Mouse (Mus musculus): Measurements from ENCODE around the gene B3gnt6. TPM values are rescaled to one million over a fixed set of nuclear protein-coding genes. Genes with fewer than 3 reads are reported as not detected.
A peak's percentile ranks its signal among the peaks of the same experiment; 100 is the strongest.

Gene B3gnt6
- polyA plus RNA-seq, 1 experiment from 2014 or later = 0.22 TPM

DNA sequence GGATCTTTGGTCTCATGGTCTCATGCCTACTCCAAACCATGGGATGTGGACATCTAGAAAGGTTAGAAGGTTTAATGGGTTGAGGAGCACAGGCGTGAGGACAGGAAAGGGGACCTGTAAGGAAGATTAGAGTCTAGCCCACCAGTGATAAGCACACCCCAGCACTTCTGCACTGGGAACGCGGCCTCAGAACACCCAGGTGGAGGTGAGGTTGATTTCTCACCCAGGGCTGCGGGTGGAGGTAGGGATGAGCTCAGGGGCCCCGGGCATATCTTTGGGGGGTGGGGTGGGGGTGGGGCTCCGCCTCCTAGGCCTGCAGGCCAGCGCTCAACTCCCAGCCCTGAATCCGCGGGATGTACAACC lies 21.7 kb downstream of the B3gnt6 start:
- DNase-seq (ENCODE audit: low spot score) = no peak

DNA sequence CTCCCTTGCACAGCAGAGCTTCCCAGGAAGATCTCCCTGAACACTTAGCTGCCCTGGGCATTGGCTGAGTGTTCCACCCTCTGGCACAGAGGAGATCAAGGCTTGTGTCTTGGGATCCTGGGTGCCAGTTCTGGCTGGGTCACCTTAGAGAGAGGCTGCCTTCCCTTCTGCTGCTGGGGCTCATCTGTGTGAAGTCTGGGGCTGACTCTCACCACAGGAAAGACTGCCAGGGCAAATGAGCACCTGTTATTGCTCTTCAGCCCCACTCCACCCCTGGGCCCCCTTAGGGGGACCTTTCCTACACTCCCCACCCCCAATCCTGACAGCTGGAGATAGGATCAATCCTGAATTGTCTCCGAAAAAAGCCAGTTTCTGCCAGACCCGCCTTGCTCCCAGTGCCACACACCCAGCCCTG lies 22.2 kb downstream of the B3gnt6 start:
- DNase-seq (ENCODE audit: low spot score) = peak; percentile 47

DNA sequence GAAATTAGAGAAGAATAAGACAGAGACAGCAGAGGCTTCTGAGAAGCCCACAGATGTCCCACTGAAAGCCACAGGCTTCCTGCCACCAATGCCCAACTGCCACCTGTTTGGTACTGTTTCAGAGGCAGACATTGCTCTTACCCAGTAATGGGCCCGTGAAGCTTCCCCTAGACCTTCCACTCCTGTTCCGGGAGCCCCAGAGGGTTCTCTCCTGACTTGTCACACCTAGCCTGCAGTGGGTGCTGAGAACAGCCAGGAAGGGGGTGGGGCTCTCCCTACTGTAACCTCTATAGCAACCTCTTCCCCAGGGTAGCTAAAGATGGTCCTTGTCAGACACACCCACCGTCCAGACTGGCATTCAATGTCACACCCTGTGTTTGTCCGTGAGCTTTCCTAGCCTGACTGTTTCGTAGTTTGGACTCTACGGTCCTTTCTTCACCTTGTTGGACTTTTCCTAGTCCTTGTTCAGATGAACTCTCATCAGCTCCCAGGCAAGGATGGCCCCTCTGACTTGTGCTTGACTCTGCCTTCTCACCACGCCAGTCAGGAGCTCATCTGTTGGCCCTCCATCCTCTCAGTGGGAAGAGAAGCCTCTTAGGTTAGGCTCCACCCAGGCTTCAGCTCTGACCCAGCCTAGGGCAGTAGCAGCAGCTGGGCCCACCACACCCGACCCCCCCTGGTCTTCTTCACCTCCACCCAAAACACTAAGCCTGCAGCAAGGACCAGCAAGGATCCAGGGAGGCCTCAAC lies 22.8 kb downstream of the B3gnt6 start:
- peak; percentile 57 for DNase-seq (ENCODE audit: low spot score)

DNA sequence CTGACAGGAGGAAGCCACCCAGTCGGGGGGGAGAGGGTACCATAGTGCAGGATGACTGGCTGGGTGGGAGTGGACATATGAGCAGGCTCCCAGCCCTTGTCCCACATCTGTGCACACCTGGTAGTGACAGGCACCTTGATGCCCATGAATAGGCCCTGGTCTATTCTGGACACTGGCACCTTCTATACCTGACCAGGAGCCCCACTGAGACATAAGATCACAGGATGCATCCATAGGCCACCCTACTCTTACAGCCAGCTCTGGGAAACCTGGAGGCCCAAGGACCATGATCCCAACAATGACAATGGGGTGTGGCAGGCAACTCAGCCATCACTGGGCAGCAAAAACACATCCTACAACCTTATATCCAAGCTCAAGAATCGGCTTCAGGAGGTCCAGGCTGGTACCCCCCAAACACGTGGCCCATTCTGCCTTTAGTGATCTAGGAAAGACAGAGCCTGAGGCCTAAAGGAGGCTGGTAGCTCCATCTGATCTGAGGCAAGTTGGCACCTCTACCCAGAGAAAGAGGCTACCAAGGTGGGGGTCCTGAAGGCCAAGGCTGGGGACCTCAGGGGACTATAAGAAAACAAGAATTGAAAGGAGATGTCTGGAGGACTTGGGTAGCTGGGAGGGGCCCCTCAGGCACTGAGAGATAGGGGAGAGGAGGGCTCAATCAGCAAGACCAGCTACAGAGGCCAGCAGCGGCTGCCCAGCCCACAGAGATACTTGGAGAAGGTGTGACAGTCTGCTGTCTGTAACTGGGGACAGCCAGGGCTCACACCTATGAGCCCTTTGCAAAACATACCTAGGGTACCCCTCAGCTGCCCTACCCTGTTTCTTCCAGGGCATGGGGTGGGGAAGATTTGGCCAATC lies 24.2 kb downstream of the B3gnt6 start:
- DNase-seq (ENCODE audit: low spot score) = no peak

DNA sequence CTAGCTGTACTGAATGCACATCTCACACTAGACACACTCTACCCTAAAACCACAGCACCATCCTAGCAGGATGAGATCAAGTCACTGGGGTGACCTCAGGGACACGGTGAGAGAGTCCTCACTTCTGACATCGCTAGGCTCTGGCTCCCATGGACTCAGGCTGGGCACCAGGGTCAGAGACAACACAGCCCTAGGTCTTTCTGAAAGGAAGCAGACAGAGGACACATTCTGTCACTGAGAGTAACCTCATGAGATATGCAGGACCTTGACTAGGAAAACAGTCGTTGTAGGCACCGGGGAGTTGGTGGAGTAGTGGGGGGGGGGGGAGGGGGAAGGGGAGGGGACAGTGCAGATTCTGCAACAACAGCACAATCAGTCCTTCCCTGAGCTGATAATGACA lies 25.9 kb downstream of the B3gnt6 start:
- no peak for DNase-seq (ENCODE audit: low spot score)

DNA sequence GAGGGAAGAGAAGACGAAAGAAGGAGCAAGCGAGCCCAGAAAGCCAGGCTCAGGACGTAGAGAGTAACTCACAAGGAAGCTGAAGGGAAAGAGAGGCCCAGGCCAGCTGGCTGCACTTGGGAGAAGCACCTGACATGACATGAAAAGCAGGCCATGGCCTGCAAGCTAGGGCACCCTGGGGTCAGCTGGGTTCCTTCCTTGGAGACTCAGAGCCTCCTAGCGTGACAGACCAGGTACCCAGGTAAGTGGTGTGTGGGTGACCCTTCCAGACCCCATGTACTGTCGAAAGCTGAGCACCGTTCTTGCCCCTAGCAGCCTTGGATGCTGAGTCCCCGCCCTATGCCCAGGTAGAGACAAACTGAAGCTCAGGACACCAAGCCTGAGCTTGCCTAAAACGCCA lies 26.6 kb downstream of the B3gnt6 start:
- no peak for DNase-seq (ENCODE audit: low spot score)

DNA sequence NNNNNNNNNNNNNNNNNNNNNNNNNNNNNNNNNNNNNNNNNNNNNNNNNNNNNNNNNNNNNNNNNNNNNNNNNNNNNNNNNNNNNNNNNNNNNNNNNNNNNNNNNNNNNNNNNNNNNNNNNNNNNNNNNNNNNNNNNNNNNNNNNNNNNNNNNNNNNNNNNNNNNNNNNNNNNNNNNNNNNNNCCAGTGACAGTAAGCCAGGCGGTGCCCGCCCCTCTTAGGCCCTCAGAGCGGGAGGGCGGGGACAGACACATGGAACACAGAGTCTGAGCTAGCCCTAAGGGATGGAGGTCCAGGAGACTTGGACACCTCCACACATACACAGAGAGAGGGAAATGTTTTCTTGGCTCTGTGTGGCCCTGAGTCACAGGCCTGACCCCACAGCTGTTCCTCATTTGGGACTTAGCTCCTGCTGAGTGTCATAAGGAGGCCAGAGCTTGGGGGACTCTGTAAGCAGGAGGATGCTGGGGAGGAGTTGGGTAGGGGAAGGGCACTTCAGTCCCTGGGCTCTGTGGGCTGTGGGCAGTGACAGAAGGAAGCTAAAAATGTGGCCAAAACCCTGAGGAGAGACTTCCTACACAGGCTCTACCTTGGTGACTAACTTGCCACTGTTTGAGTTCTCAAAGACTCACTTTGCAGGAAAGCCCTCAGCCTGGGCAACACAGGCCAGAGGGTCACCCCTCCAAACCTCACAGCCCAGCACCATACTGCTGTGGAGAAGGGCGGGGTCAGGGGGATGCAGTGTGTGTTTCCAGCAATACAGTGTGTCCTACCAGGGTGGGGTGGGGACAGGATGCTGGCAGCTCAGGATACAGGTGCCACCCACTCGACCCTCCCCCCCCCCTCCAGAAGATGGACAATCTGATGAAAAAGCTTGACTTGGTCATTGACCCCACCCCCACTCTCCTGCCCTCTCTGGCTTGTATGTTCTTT lies 27.9 kb downstream of the B3gnt6 start:
- no peak for DNase-seq (ENCODE audit: low spot score)

DNA sequence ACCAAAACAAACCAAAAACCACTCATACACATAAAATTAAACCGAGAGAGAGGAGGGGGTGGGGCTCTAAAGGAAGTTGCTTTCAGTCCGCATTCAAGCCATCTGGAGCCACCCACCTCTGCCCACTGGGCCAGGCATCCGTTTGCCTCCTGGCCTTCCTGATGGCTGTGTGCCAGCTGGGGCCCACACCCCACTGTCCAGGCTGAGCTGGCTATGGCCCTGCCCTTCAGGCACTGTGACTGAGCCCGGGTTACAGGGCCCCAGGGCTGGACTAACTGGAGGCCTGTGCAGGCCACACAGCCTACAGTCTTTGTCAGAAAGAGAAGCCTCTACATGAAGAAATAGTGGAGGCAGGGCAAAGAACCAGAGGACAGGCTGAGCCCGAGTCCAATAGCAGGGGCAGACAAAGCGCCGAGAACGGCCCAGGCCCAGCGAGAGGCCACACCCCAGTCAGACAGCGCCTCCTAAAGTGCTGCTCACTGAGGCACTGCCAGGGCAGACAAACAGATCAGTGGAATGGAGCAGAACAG lies 34.2 kb downstream of the B3gnt6 start:
- no peak for DNase-seq (ENCODE audit: low spot score)

DNA sequence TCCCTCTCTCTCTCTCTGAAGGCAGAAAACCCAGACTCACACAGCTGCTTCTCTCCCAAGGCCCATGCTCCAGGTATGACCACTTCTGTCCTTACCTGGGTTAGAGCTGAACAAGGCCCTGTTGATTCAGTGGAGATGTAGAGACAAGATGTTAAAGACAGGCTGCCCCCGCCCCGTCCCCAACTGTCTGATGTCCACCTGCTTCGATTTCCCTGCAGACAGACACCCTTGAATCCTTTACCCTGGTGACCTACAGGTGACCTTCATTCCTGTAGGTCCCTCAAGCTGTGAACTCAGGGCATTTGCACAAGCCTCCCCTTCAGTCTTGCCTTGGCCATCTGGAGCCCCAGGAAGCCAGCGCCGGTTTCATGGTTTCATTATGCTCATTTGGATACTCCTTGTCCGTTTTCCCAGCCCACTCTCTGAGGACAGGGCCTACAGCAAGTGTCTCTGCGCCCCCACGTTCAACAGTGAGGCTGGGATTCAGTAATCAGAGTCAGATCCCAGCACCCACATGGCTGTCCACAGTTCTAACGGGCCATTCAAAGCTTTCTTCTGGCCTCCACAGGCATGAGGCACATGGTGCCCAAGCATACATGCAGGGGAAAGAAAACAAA lies 34.8 kb downstream of the B3gnt6 start:
- DNase-seq (ENCODE audit: low spot score) = no peak

DNA sequence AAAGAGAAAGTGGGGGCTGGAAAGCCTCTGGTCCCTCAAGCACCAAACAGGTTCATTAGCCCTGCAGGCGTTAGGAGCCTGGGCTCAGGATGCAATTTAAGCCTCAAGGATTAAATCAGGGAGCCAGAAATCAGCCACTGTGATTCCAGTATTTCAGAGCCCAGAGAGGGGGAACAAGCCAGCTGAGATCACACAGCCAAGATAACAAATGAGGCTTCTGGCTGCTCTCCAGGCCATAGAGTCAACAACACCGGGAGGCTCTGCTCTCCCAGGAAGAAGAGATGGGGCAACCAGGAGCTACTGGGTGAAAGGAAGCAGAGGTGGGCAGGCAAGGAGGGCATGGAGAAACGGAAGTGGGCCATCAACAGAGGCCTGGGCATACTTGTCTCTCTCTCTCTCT lies 35.6 kb downstream of the B3gnt6 start:
- DNase-seq (ENCODE audit: low spot score) = no peak

DNA sequence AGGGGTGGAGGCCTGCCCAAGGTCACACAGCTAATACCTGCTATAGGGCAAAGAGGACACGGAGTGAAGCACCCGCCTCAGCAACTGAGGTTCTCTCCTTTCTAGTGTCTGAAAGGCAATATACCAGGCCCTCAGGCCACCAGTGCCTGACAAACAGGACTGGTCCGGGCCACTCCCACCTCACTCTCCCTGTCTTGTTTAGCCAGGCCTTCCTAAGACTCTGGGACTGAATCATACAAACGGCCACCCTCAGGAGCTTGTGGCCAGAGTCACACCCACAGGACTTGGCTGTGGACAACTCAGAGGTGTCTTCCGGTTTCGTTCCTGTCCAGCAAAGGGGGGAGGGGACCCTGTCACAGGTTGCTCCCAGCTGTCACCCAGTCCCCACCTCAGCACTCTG lies 37.0 kb downstream of the B3gnt6 start:
- DNase-seq (ENCODE audit: low spot score) = no peak

DNA sequence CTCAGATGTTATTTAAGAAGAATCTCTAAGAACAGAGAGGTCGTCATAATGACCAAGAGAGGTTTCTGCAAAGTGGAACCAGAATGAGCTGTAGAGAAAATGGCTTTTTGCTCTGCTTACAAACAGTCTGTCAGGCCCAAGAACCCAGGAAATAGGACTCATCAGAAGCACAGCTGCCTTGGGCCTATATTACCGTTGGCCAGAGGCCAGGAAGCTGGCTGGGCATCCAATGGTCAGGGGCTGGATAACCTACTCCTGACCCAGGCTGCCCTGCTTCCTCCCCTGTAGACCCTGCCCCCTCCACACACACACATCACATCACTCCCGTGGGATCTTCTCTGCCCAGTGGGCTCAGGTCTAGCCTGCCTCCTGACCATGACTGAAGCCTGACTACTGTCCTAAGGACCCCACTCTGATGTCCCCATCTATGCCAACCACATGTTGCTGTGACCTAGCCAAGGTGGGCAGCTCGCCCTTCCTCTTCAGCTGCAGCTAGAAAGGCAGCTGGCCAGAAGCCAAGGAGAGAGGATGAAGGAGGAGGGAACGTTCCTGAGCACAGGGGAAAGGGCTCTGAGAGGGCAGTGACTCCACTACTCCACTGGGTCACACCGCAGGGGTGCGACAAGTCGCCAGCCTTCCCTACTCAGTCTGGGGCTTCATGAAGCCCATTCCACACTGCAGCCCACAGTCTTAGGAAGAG lies 39.1 kb downstream of the B3gnt6 start:
- no peak for DNase-seq (ENCODE audit: low spot score)

DNA sequence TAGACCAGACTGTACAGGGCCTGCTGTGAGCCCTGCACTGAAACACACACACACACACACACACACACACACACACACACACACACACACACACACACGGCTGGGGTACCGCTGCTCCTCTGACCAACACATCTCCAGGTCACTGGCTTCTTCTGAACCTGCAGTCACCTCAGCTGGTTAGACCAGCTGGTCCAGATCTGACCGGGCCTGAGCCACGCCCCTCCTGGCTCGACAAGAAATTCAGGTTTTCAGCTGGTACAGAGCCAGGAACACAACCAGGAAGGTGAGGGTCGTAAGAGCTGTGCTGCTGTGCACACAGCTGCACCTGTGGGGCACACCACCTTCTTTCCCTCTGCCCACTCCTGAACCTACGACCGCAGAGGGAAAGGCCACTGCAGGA lies 40.8 kb downstream of the B3gnt6 start:
- no peak for DNase-seq (ENCODE audit: low spot score)

DNA sequence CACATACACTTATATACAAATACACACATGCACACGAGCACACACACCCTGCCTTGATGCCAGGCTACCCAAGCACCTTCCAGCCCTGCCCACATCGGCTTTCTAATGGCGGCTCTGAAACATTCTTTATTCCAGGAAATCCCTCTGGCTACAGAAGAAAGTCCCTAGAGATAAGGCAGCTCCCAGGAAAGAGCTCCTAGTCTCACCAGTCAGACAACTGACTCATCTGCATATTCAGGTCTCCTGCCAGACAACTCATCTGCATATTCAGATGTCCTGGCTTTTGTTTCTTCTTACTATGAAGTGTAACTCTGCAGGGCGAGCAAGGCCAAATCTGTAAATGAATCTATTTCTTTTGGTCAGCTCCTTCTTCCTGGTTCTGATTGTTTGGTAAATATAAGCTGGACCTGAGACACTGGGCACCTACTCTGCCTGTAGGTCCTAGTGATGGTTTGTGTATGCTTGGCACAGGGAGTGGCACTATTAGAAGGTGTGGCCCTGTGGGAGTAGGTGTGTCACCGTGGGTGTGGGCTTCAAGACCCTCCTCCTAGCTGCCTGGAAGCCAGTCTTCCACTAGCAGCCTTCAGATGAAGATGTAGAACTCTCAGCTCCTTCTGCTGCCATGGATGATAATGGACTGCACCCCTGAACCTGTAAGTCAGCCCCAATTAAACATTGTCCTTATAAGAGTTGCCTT lies 41.5 kb downstream of the B3gnt6 start:
- DNase-seq (ENCODE audit: low spot score) = no peak

DNA sequence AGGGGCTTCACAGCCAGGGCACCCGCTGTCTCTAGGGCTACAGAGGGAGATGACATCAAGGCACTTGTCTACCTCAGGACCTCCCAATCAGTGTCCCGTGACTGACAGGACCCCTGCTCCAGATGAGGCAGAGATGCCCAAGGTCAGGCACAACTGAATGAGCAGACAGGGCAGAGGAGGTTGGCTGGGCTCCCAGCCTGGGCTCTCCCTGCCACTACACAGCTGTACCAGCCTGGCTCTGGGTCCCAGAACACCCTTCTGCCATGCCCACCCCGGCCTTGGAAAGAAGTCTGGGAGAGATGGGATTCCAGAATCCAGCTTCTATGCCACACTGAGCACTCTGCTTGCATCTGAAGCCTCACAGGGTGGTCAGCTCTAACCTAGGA lies 43.0 kb downstream of the B3gnt6 start:
- no peak for DNase-seq (ENCODE audit: low spot score)

DNA sequence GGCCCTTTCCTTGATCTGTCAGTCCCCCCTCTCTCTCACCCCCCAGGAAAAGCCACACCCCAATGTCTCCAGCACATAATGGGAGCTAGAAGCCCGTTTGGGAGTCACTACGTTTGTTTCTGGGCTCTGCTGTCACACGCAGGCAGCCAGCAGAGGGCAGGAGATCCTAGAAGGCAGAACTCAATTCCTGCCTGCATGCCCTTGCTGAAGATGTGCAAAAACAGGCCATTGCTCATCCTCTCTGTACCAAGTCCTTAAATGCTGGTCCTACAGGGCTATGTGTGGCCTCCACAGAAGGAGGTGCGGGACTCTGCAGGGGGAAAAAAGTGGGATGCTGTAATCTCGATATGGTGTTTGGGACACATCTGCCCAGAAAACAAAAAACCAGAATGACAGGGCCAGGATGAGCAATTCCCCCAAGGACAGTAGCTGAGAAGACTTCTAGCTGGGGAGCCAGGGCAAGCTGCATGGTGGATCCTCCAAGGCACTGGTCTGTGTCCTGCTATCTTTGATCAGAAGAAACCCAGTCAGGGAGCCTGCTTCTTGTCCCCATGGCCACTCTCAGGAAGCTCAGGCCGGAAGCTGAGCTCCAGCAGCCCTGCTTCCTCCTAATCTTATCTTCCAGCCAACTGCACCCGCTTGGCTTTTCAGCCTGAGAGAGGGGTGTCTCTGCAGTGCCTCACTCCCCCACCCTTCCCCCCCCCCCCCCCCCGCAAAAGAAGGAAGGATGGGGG lies 43.6 kb downstream of the B3gnt6 start:
- DNase-seq (ENCODE audit: low spot score) = peak; percentile 64

DNA sequence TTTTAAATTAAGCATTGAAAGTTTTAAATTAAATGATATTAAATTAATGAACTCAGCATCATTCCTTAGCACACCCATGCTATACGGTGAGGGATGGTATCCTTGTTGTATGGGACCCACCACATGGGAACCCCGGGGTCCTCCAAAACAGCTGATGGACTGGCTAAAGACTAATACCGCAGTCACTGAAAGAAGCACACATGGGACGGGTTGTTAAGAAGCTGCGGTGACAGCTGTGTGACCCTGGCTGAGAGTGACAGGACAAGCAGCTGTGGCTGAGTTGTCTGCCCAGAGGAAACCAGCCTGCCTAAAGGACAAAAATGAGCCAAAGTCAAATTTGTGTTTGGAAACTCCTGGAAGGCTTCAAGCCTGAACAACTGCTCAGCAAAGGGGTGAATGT lies 45.4 kb downstream of the B3gnt6 start:
- DNase-seq (ENCODE audit: low spot score) = no peak

DNA sequence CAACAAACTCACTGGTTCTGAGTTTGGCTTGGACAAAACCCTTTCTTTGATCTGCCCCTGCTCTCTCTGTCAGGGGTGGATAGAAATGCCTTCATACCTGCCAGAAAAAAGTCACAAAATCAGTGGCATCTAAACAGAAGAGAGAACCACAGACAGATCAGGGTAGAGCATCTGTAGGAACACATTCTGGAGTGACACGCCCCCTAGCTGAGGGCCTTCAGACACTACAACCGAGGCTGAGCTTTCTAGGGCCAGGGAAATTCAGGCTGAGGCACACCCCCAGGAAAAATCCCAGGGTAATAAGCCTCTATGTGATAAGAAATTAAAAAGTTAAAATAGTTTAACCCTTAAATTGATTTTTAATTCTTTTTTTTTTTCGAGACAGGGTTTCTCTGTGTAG lies 45.9 kb downstream of the B3gnt6 start:
- no peak for DNase-seq (ENCODE audit: low spot score)

DNA sequence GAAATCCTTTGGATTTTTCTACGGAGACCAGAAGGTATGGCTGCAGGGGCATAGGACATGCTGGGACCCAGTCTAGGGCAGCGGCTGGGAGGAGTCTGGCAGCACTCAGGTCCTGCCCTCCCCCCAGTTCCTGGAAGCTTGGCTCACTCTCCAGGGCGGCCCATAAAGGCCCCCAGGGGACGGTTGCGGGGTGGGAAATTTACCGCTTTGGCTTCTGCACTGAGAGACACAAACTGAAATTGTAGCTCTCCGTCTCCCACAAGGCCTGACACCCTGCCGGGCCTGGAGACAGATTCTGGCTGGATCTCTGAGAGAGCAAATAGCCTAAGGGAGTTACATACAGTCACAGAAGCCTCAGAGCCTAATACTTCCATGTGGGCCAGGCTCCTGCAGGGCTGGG lies 46.9 kb downstream of the B3gnt6 start:
- DNase-seq (ENCODE audit: low spot score) = no peak
